Mouse (Mus musculus) spleen, adult 18-20 months (tissue): ENCODE data around the gene Pfdn6.

ENCODE experiments used
- DNase-seq, 2 experiments: peaks; one replicate each; pipeline ENCODE4 v3.0.0; 2022; ENCODE audit warnings: mixed read lengths in 2 of 2

Gene Pfdn6

GRCm38 (mm10) chr17:33940206-33940805, at the start of gene Pfdn6, which contains the start of gene Wdr46:
Gene Pfdn6 (minus strand): TSS chr17:33940343.
Gene Wdr46 (plus strand): TSS chr17:33940660.
- DNase-seq: peak; percentile 67 to 88

- peak; percentile 57 to 76 for DNase-seq
Measured at GRCm38 (mm10) chr17:33982136-33982535, 42.0 kb upstream of the Pfdn6 start.

GRCm38 (mm10) chr17:33981192-33981909, 41.2 kb upstream of the Pfdn6 start:
- peak; percentile 79 for DNase-seq

- no peak for DNase-seq
Measured at GRCm38 (mm10) chr17:33980181-33981035, 40.3 kb upstream of the Pfdn6 start.

GRCm38 (mm10) chr17:33979512-33980050, 39.4 kb upstream of the Pfdn6 start:
- no peak for DNase-seq

GRCm38 (mm10) chr17:33978631-33979031, 38.5 kb upstream of the Pfdn6 start:
- DNase-seq: peak; percentile 79 to 83

GRCm38 (mm10) chr17:33977861-33978557, 37.9 kb upstream of the Pfdn6 start:
- no peak for DNase-seq

- DNase-seq: no peak
Measured at GRCm38 (mm10) chr17:33973572-33973971, 33.4 kb upstream of the Pfdn6 start.

- DNase-seq: no peak
Measured at GRCm38 (mm10) chr17:33972691-33973090, 32.5 kb upstream of the Pfdn6 start.

- DNase-seq: no peak
Measured at GRCm38 (mm10) chr17:33969394-33969793, 29.3 kb upstream of the Pfdn6 start.

GRCm38 (mm10) chr17:33968927-33969326, 28.8 kb upstream of the Pfdn6 start:
- DNase-seq: peak in 1 of 2 experiments; percentile 37

- DNase-seq: peak; percentile 60 to 81
Measured at GRCm38 (mm10) chr17:33968489-33968888, 28.3 kb upstream of the Pfdn6 start.

GRCm38 (mm10) chr17:33965846-33966550, 25.9 kb upstream of the Pfdn6 start:
- DNase-seq: no peak

GRCm38 (mm10) chr17:33965082-33965845, 25.1 kb upstream of the Pfdn6 start:
- DNase-seq: no peak

GRCm38 (mm10) chr17:33962876-33963275, 22.7 kb upstream of the Pfdn6 start:
- no peak for DNase-seq

- no peak for DNase-seq
Measured at GRCm38 (mm10) chr17:33959948-33960347, 19.8 kb upstream of the Pfdn6 start.

- no peak for DNase-seq
Measured at GRCm38 (mm10) chr17:33959135-33959534, 19.0 kb upstream of the Pfdn6 start.

GRCm38 (mm10) chr17:33958451-33958850, 18.3 kb upstream of the Pfdn6 start:
- no peak for DNase-seq

- no peak for DNase-seq
Measured at GRCm38 (mm10) chr17:33957493-33957892, 17.4 kb upstream of the Pfdn6 start.

GRCm38 (mm10) chr17:33956336-33956735, 16.2 kb upstream of the Pfdn6 start:
- DNase-seq: no peak
